Mouse (Mus musculus): ENCODE data around the gene Layn. TPM values are rescaled to one million over a fixed set of nuclear protein-coding genes. Genes with fewer than 3 reads are reported as not detected.

The Layn gene
- total RNA-seq, 1 experiment from 2014 or later, result not detected

DNA sequence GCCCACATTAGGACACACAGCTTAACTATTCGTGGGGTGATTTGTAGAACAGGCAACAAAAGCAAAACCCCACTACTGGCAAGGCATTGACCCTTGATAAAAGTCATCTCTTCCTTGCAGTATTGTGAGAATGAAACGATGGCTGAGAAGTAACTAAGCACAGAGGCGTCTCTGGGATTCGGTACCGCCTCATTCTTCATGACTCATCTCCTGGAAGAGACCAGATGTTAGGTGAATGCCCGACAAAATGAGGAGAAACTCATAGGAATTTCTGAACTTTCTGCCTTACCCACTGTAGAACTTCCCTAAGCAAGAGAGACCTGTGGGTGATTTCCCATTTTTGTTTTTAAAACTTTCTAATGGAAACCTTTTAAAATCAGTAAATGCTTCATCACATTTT lies 34.8 kb downstream of the Layn start:
- no peak for ATAC-seq (replicated peaks; ENCODE audit: insufficient number of reproducible peaks, low FRiP score, low TSS enrichment, poor library complexity, severe bottlenecking)

DNA sequence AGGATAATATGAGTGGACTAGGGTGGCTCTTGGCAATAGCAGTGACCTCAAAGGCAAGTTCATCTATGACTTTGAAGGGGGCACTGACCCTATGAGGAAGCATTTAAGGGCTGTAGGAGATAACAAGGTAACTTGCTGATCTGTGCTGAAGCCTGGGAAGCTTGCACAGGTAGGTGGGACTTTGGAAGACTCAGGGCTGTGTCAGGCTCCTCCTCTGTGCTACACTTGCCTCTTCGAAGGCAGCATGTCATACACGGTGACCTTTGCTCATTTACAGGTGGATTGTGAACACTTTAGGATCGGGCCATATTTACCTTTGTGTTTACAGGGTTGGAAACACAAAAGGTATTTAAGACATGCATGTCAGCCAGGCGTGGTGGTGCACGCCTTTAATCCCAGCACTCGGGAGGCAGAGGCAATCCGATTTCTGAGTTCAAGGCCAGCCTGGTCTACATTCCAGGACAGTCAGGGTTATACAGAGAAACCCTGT lies 35.4 kb downstream of the Layn start:
- ATAC-seq (replicated peaks; ENCODE audit: insufficient number of reproducible peaks, low FRiP score, low TSS enrichment, poor library complexity, severe bottlenecking), result no peak

DNA sequence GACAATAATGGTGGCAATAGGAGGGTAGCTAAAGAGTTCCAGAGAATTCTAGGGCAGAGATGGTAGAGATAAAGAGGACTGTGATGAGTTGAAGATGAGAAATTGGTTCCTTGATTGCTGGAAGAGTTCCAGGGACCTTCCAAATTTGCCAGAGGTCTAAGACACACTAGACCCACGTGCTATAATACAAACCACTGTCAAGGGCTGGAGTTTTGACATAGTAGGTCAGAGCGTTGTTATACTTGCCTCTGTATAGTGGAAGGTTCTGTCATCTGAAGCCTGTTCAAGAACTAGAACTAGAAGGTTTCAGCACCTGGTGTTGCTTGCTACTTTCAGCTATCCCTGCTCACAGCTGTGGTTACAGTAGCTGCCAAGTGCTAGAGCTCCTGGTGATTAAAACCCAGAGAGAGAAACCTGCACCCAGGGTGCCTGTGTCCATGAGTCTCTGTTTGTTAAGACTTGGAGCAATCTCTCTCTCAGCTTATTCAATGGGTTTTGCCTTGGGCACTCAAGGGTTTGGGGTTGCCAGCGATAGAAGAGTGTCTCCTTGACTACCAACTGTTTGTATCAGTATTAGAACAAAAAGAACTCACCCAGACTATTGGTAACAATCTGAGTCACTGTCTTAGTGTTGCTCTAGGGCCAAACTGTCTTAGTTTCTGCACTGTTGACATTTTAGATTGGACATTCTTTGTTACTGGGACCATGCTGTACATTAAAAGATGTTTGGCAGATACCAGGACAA lies 43.9 kb downstream of the Layn start:
- no peak for ATAC-seq (replicated peaks; ENCODE audit: insufficient number of reproducible peaks, low FRiP score, low TSS enrichment, poor library complexity, severe bottlenecking)

DNA sequence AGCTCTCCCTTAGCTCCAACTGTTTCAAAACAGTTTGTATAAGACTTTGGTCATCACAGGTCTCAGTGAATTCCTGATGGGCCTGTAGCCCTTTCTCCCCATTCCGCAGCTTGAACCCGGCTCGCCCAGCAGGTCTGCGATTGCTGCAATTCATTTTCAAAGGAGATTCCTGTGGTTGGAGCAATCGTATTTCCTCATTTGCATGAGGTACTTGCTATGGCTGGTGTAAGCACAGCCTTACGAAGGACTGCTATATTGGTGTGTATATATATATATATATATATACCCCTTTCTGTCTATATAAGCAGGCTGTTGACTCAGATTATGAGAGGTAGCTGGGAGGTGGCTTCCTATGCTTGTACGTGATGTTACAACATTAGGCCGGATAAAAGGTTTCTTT lies 44.6 kb downstream of the Layn start:
- ATAC-seq (replicated peaks; ENCODE audit: insufficient number of reproducible peaks, low FRiP score, low TSS enrichment, poor library complexity, severe bottlenecking), result 0 out of 2 replicates have a peak, but pooled peaks have one; percentile 20

DNA sequence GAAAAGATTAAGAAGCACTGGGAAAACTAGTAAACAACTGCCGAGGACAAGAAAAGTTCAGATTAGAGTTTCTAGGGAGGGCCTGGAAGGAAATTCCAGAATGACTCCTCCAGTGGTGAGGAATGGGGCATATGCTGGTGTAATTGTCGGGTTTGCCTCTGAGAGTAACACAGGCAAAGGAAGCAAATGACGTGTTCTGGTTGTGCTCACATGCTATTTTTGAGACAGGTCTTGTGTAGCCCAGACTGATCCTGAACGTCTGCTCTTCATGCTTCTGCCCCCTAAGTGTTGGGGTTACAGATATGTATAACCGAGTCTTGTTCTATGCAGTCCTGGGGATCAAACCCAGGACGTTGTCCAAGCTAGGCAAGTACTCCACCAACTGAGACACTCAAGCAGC lies 45.3 kb downstream of the Layn start:
- ATAC-seq (replicated peaks; ENCODE audit: insufficient number of reproducible peaks, low FRiP score, low TSS enrichment, poor library complexity, severe bottlenecking), result no peak

DNA sequence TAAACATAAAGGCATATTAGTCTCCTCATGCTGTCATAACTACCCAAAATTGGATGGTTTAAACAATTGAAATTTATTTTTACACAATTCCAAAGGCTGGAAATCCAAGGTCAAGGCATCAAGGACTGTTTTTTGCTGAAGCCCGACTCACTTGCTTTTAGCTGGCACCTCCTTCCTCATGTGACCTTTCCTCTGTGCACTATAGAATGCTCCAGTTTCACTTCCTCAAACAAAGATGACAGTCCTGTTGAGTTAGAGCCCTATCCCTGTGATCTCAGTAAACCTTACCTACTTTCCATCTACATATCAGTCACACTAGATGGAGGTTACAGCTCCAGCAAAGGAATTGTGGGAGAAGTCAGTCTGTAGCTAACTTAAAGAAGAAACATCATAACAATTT lies 46.7 kb downstream of the Layn start:
- peak; percentile 96 for ATAC-seq (replicated peaks; ENCODE audit: insufficient number of reproducible peaks, low FRiP score, low TSS enrichment, poor library complexity, severe bottlenecking)

DNA sequence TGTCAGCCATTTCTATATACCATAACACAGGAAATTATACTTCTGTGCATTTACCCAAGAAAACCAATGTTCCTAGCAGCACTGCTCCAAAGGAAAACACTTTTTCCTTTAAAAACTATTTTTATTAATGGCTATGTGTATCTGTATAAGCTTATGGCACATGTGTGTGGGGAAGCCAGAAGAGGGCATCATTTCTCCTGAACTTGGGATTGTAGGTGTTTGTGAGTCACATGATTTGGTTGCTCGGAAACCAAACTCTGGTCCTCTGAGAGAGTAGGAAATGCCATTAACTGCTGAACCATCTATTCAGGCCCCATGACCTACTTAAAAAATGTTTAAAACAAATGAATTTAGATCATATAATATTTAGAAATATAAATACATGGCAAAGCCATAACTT lies 49.9 kb downstream of the Layn start:
- no peak for ATAC-seq (replicated peaks; ENCODE audit: insufficient number of reproducible peaks, low FRiP score, low TSS enrichment, poor library complexity, severe bottlenecking)

DNA sequence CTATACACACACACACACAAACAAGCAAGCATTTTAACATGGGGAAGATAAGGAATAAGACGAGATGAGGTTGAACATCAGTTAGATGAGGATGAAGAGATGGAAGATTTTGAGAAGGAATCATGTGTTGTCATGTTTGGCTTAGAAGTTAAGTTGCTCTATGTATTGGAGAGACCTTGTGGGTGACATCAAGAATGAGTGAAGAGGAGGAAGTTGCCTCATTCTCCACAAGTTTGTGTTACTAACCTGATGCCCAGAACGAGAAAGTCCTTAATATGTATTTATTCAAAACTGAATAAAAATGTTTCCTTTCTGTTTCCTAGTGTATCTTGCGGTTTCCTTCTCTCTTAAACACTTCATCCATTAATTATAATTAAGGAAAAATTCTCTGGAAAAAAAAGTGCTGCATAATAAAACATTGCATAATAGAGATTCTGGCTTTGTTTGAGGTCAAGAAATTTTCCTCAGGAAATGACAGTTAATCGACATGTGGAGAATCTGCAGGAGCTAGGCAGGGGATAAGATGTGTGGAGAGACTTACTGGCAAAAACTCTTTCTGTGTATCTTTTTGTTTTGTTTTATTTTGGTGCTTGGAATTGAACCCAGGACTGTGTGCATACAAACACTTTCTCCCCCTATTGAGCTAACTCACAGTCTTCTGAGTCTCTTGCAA lies 55.6 kb downstream of the Layn start:
- ATAC-seq (replicated peaks; ENCODE audit: insufficient number of reproducible peaks, low FRiP score, low TSS enrichment, poor library complexity, severe bottlenecking), result no peak

DNA sequence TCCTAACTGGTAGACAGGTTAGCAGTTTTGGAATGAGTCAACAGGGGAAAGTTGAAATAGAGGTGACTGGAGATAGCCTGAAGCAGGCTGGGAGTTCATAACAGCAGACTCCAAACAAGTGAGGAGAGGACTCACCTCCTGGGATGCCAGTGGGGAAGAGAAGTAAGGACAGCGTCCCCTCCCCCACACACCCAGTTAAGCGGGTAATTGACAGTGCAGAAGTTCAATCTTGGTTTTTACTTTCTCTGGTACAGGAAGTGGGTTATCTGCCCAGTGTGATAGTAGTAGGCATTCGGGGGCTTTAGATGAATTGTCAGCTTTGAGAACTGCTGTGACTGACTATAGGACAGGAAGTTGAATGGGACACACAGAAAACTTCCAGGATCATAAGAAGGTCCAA lies 56.5 kb downstream of the Layn start:
- ATAC-seq (replicated peaks; ENCODE audit: insufficient number of reproducible peaks, low FRiP score, low TSS enrichment, poor library complexity, severe bottlenecking), result no peak

DNA sequence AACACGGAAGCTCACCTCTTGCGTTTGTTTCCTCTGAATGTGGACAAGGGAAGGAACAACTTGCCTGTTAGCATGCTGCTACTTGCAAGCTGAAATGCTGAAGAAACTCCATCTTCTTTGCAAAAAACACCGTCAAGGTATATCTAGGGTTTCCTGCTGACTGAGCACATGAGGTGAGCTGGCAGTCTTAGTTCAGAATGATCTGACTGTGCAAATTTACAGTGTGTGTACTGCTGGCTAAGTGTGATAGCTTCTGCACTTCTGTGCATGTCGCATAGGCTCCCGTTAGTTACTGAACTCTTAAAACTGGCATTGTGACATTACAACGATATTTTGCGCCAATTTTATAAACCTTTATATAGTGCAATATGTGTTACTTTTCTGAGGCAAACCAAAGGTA lies 57.2 kb downstream of the Layn start:
- ATAC-seq (replicated peaks; ENCODE audit: insufficient number of reproducible peaks, low FRiP score, low TSS enrichment, poor library complexity, severe bottlenecking), result no peak

DNA sequence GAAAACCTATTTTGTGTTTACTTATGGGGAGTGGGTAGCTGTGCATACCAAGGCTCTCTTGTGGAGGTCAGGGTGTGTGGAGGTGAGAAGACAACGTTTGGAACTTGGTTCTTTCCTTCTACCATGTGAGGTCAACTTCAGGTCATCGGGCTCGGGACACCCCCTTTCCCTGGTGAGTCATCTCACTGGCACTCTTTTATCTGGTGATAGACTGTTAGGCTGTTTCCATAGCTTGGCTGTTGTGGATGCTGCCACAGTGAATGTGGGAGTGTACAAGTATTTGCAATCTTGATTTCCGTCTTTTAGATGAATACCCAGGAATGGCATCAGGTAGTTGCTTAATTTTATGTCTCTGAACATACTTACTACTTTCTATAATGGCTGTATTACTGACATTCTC lies 61.2 kb downstream of the Layn start:
- no peak for ATAC-seq (replicated peaks; ENCODE audit: insufficient number of reproducible peaks, low FRiP score, low TSS enrichment, poor library complexity, severe bottlenecking)

DNA sequence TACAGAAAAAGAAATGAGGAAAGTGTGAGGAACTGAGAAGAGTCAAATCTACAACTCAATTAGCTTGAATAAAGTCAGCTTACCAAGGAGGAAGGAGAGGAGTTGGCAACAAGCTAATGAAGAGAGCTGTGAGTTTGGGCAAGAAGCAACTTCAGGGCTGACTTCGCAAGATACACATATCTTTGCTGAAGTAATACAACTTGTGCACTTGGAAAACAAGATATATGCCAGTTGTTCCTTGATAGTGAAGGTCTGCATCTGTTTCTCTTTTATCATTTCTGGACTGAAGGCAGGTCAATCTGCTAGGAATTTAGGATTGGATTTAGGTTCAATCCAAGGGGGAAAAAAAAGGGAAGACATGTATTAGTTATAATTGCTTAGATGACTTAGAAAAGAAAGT lies 63.2 kb downstream of the Layn start:
- no peak for ATAC-seq (replicated peaks; ENCODE audit: insufficient number of reproducible peaks, low FRiP score, low TSS enrichment, poor library complexity, severe bottlenecking)

DNA sequence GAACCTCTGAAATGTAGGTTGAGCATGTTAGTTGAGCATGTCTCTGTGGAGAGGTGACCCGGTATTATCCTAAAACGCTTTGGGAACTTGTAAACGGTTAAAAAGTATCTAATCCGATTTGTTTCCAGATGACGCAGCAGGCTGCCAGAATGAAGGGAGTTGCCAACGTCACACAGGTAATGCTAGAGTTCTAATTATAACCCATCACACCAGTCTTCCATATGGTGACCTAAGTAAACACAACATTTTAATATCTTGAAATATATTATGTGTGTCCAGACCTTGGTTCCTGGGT lies 67.3 kb downstream of the Layn start:
- ATAC-seq (replicated peaks; ENCODE audit: insufficient number of reproducible peaks, low FRiP score, low TSS enrichment, poor library complexity, severe bottlenecking), result no peak

DNA sequence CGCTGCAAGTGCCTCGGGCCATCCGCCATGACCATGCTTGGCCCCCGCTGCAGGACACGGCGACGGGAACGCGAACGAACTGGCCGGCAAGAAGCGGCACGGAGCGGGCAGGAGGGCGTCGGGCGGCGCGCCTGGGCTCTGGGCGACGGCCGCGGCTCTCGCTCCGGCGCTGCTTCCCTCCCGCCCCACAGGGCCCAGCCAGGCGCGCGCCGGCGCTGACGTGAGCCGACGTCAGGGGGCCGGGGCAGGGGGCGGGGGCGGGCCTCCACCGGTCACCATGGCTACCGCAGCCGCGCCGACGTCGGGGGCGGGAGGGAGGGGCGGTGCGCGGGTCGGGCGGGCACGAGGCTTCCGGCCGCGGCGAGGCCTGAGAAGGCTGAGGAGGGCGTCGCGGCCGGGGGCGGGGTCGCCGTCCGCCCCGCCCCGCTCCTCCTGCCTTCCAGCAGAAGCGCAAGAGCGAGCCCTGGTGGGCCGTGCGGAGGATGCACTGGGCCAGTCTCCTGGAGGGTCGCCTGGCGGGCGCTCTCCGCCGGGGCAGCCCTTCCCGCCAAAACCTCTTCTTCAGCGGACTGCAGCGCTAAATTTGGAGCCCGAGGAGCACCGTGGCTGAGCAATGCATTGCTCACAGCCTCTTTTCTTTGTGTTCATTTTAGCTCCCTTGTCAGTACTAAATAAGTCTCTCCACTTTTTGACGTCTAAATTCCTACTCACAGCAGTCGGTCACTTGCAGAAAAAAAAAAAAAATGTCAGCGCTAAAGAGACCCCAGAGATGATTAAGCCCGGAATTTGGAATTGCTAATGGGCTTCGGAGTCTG lies 67.8 kb downstream of the Layn start, which contains the start of gene Sik2:
TSS of gene Sik2 (minus strand) at position 233 of the 815 bp plus-strand sequence.
- ATAC-seq (replicated peaks; ENCODE audit: insufficient number of reproducible peaks, low FRiP score, low TSS enrichment, poor library complexity, severe bottlenecking), result peak; percentile 82

DNA sequence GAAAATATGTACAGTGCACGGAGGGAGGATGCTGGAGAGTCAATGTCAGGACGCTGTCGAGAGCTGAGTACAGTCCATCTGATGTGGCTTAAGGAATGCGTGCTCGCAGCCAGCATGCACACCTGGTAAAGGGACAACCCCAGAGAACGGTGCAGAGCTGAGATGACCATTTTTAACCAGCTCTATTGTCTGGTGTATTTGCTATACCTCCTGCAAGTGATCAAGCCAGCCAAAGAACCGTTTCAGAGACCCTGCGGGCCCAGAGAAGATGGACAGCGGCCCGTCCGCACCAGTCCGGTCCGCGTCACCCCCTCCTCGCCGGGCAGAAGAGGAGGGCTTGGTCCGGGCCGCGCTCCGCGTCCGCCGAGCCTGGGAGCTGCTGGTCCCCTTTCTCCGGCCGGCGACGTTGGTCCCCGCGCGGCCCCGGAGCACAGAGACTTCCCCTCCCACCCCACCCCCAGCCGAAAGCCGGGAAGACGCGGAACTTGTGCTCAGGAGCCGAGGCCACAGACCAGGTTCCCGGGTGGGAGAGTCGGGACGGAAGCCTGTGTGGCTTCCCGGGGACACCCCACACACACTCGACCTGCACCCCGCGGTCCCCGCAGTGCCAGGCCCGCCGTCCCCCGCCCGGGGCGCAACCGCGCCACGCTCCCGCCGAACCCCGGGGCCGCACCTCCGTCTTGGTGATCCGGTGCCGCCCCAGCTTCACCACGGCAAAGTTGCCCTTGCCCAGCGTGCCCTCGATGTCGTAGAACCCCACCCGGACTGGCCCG lies 68.6 kb downstream of the Layn start:
- peak; percentile 14 for ATAC-seq (replicated peaks; ENCODE audit: insufficient number of reproducible peaks, low FRiP score, low TSS enrichment, poor library complexity, severe bottlenecking)

DNA sequence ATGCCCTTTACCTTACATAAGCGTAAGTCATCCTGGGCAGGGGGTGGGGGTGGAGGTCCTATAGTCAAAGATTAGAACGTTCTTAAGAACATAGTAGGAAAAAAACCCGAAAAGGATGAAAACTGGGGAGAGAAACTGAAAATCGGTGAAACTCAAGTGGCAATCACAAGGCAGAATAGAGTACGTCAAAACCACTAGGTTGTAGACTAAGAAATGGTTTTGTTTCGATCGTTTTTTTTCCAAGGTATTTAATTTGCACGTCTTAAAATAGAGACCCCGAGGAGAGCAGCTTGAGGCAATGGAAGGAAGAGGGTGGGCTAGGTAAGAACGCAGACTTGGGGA lies 69.2 kb downstream of the Layn start:
- no peak for ATAC-seq (replicated peaks; ENCODE audit: insufficient number of reproducible peaks, low FRiP score, low TSS enrichment, poor library complexity, severe bottlenecking)

DNA sequence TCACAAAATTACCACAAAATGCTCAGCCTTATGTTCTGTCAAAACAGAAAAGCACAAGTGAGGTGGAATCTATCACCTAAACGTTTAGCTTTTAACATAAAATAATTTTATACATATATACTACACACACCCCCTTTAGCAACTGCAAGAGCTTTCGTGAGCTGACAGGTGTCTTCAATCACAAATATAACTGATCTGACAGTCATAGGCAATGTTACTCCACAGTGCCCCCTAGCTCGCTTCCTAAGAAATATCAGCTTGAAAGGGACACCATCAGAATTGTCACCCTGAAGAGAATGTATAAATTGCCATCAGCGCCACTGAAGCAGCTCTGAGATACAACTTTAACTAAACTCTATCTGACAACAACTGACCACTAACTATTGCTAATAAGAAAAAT lies 70.0 kb downstream of the Layn start:
- peak; percentile 69; the same call in 1 of the 2 replicates for ATAC-seq (replicated peaks; ENCODE audit: insufficient number of reproducible peaks, low FRiP score, low TSS enrichment, poor library complexity, severe bottlenecking)

All from monocyte, adult 5-6 weeks (primary cell).